Mouse (Mus musculus) cerebellum, postnatal 10 days (tissue): ENCODE measurements at regions not wholly inside any gene's neighbourhood (a gene's known extent, or its start where the extent isn't known, plus 50 kb on each side); places are given as distances from the start of the nearest gene placed in this dataset.
A peak's percentile ranks its signal among the peaks of the same experiment; 100 is the strongest.

Experiments
- DNase-seq, 2 experiments: peaks; one replicate each; pipeline ENCODE4 v3.0.0; 2021; ENCODE audit warnings: mixed read lengths in 2 of 2

DNA sequence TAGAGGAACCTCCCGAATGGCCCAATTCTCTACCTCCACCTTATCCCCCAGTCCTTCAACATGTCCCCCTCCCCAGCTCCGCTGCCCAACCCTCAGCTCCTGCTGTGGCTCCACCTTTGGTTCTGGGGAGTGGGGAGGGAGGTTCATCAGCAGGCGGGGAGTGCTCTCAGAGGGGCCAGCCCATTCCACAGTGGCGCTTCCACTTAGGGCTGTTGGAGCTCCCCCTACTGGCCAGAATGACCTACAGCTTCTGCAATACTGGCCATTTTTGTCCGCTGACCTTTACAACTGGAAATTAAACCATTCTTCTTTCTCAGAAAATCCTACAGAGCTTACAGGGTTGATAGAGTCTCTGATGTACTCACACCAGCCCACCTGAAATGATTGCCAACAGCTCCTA lies 508.0 kb upstream of the Klhl4 start:
- no peak for DNase-seq

DNA sequence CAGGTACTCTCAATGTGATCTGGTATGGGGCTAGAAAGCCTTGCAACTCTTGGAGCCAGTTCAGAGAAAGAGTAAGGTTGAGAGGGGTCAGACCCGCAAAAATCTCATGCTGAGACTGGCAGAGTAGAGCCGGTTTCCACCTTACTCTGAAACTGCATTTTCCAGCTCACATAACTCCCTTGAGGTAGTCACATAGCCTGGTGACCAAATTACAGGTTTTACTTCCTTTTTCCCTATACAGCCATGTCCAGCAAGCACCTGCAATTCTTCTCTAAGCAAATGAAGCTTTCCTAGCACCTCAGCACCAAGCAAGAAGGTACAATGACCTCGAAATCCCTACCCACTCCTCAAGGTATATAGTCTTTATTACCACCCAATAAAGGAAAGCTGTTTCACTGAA lies 481.0 kb upstream of the Klhl4 start:
- DNase-seq: no peak

DNA sequence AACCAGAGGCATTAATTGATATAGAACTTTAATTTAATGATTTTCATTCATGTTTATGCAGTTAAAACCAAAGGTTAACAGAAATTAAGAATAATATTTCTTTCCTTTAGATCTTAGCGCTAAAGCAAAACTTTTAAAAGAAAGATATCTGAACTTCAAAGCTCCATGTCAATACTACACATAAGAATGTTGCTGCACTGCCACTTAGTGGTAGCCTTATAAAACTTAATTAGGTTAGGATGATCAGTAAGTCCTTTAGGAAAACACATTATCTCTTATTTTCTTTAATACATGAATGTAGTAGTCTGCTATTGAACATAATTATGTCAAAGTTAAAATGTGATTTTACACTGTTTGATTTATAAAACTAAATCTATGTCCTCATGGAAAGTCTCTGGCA lies 432.9 kb upstream of the Klhl4 start:
- peak in 1 of 2 experiments; percentile 0 for DNase-seq
